ENCODE assay signal across 7 mouse cellular contexts in the genomic region with DNA sequence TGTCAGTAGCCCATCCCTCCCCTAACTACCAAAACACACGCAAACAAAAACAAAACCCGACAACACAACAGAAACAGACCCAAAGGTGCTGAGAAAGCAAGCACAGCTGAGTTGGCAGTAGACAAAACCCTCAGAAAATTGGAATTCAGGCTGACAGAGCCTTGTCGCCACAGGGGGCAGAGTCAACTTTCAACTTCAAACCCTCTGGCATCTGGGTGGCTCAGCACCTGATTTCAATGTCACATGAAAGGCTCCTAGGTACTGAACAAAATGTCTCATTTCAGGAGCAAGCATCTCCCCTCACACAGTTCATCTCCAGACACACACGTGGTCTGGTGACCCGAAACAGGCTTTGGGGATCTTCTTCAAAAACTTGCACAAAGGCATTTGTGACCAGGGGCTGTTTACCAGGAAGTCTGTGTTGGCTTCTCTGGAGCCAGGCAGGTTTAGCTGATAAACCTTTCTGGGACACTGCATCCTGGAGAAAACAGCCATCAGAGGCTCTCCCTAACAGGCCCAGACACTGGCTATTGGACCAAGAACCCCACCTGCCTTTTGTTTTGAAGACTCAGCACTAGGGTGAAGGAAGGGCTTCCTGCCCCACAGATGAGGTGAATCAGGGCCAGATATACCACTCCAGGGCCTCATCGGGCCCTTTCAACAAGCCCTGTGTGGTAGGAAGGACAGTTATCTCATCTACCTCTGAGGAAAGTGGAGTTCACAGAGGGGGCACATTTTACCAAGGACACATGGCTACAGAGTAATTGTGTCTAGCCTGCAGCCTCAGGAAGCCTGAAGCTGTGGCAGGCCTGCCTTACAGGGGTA.
A peak's percentile ranks its signal among the peaks of the same experiment; 100 is the strongest.
DNase-seq lines count a peak whose midpoint lies in the region; ATAC-seq and TF ChIP-seq lines count a peak whose summit lies in the region.

No protein-coding gene starts in this region.

- H3K36me3 ChIP-seq in lung, postnatal 0 days (ENCODE audit: insufficient read depth, low read length) = no peaks in the 10 kb centered on the region
- no peaks in the 10 kb centered on the region for H3K36me3 ChIP-seq in embryonic facial prominence, embryonic 13.5 days
- H3K36me3 ChIP-seq in limb, embryonic 11.5 days (ENCODE audit: control insufficient read depth, insufficient read depth, low read length) = no peaks in the 10 kb centered on the region

- peaks cover 9% of the 10 kb centered on the region for H3K4me1 ChIP-seq in lung, postnatal 0 days (ENCODE audit: insufficient read depth, low read depth, low read length)
- peaks cover 86% of the 10 kb centered on the region for H3K4me1 ChIP-seq in embryonic facial prominence, embryonic 13.5 days
- H3K4me1 ChIP-seq in limb, embryonic 11.5 days (ENCODE audit: control insufficient read depth, insufficient read depth, low read length) = peaks cover 78% of the 10 kb centered on the region

- H3K27ac ChIP-seq in lung, postnatal 0 days (ENCODE audit: low read length) = 0 out of 2 replicates have a peak overlapping the region, but pooled peaks have one; percentile 32
- peak overlapping the region; percentile 66 for H3K27ac ChIP-seq in embryonic facial prominence, embryonic 13.5 days
- H3K27ac ChIP-seq in limb, embryonic 11.5 days (replicated peaks; ENCODE audit: low read depth, low read length) = peak overlapping the region; percentile 59

- no peak overlapping the region for H3K4me3 ChIP-seq in lung, postnatal 0 days (ENCODE audit: low read depth, low read length)
- H3K4me3 ChIP-seq in embryonic facial prominence, embryonic 13.5 days = no peak overlapping the region
- no peak overlapping the region for H3K4me3 ChIP-seq in limb, embryonic 11.5 days (ENCODE audit: low read depth, low read length)

- H3K27me3 ChIP-seq in lung, postnatal 0 days (replicated peaks; ENCODE audit: insufficient read depth, low read length) = no peaks in the 10 kb centered on the region
- H3K27me3 ChIP-seq in embryonic facial prominence, embryonic 13.5 days = no peaks in the 10 kb centered on the region
- H3K27me3 ChIP-seq in limb, embryonic 11.5 days (ENCODE audit: control insufficient read depth, insufficient read depth, low read length) = no peaks in the 10 kb centered on the region

- peak; percentile 24; the same call in 1 of the 2 replicates for TF ChIP-seq CTCF in lung, postnatal 0 days (IDR thresholded peaks at IDR 0.05)

- no peak overlapping the region for H3K9ac ChIP-seq in lung, postnatal 0 days (replicated peaks; ENCODE audit: low read depth)
- H3K9ac ChIP-seq in embryonic facial prominence, embryonic 13.5 days = no peak overlapping the region
- H3K9ac ChIP-seq in limb, embryonic 11.5 days (ENCODE audit: low read length) = no peak overlapping the region

- TF ChIP-seq EP300 in lung, postnatal 0 days (IDR thresholded peaks at IDR 0.05) = no peak

- no peak for DNase-seq in lung, postnatal 0 days (ENCODE audit: low spot score)
- DNase-seq in lung, postnatal 14 days = no peak
- no peak for DNase-seq in limb, embryonic 11.5 days (ENCODE audit: low spot score)
- DNase-seq in thymus, postnatal 25 days = peak; percentile 53
- no peak for DNase-seq in left cerebral cortex, adult 11 months (ENCODE audit: low spot score)
- DNase-seq in gastrocnemius, adult 8-10 months (ENCODE audit: low spot score in 2 of 2) = no peak

- H3K4me2 ChIP-seq in lung, postnatal 0 days (replicated peaks; ENCODE audit: low read depth, low read length) = no peak overlapping the region
- H3K4me2 ChIP-seq in embryonic facial prominence, embryonic 13.5 days = no peak overlapping the region
- no peak overlapping the region for H3K4me2 ChIP-seq in limb, embryonic 11.5 days (ENCODE audit: low read depth, severe bottlenecking)

- no peaks in the 10 kb centered on the region for H3K9me3 ChIP-seq in lung, postnatal 0 days (ENCODE audit: low read length)
- H3K9me3 ChIP-seq in embryonic facial prominence, embryonic 13.5 days = no peaks in the 10 kb centered on the region
- no peaks in the 10 kb centered on the region for H3K9me3 ChIP-seq in limb, embryonic 11.5 days (ENCODE audit: control insufficient read depth, low read length)

- 61% methylated on average over 6 of the region's 6 CpGs for WGBS in lung, postnatal 0 days
- 38% methylated on average over 6 of the region's 6 CpGs for WGBS in embryonic facial prominence, embryonic 13.5 days
- 60% methylated on average over 6 of the region's 6 CpGs for WGBS in limb, embryonic 11.5 days

- no peak for ATAC-seq in lung, postnatal 0 days
- no peak for ATAC-seq in embryonic facial prominence, embryonic 13.5 days (ENCODE audit: insufficient number of reproducible peaks, insufficient read depth, low FRiP score, low TSS enrichment, low read depth)
- ATAC-seq in limb, embryonic 11.5 days (ENCODE audit: insufficient number of reproducible peaks, low FRiP score, low TSS enrichment, low read depth) = no peak
